In the genomic region with DNA sequence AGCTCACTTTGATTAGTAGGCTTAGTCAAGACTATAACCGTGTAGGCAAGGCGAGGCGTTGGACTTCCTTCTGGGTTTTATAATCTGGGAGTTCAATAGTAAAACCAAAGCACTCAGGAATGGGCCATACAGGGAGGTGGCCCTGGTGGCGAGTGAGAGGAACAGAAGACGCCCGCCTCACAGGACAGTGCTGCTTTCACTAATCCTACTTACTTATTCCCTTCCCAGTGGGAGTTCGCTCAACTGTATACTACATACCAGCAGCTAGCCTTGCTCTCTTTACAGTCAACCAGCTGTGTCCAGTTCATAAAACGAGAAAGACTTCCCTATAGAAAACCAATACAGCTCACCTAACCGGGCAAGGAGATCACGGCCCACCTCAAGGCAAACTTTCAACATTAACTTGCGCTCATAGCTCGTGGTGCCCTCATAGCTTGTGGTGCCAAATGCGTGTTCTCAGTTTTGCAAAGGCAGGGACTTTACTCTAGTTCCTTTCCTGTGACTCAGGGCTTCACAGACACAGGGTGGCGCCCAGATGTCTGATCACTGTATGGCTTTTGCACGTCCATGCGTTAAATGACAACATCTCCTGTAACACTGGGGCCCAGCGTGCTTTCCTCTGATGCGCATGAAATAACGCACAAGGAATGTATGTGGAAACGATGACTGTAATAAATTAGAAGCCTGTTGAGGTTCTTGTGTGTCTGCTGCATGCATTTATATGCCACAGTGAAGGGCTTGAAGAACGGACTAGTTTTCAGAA, we compare ENCODE assay signal across 18 mouse cellular contexts.
DNase-seq lines count a peak whose midpoint lies in the region; ATAC-seq and TF ChIP-seq lines count a peak whose summit lies in the region.
"Had no signal": no experiment of that assay in that cellular context is flagged by ENCODE, and none has a peak within 500 bp of the region (broad histone marks: within the 10 kb centered on the region; RNA-seq: fewer than 3 reads in every experiment).

No protein-coding gene starts in this region.

- H3K27me3 ChIP-seq in liver, postnatal 0 days (ENCODE audit: insufficient read depth, low read length) = no peaks in the 10 kb centered on the region
- H3K27me3 ChIP-seq in embryonic facial prominence, embryonic 15.5 days = no peaks in the 10 kb centered on the region
- no peaks in the 10 kb centered on the region for H3K27me3 ChIP-seq in midbrain, embryonic 13.5 days
- H3K27me3 ChIP-seq: lung, embryonic 15.5 days had no signal

- no peak overlapping the region for H3K27ac ChIP-seq in liver, postnatal 0 days (ENCODE audit: low read depth)
- 0 out of 2 replicates have a peak overlapping the region, but pooled peaks have one; percentile 45 for H3K27ac ChIP-seq in embryonic facial prominence, embryonic 15.5 days (replicated peaks)
- no peak overlapping the region for H3K27ac ChIP-seq in midbrain, embryonic 13.5 days
- H3K27ac ChIP-seq: heart, embryonic 10.5 days; lung, embryonic 15.5 days had no signal

- 75% methylated on average over 21 of the region's 21 CpGs for WGBS in liver, postnatal 0 days (ENCODE audit: insufficient replicate concordance)
- 65% methylated on average over 21 of the region's 21 CpGs for WGBS in embryonic facial prominence, embryonic 15.5 days
- 59% methylated on average over 21 of the region's 21 CpGs for WGBS in midbrain, embryonic 13.5 days

- TF ChIP-seq EP300 in liver, postnatal 0 days (IDR thresholded peaks at IDR 0.05; ENCODE audit: low read depth) = no peak

- H3K36me3 ChIP-seq in liver, postnatal 0 days (replicated peaks; ENCODE audit: insufficient read depth, low read length) = peaks cover 18% of the 10 kb centered on the region
- peaks cover 34% of the 10 kb centered on the region for H3K36me3 ChIP-seq in embryonic facial prominence, embryonic 15.5 days
- H3K36me3 ChIP-seq in midbrain, embryonic 13.5 days = peaks cover 13% of the 10 kb centered on the region

- H3K4me2 ChIP-seq in liver, postnatal 0 days (ENCODE audit: low read depth, low read length) = no peak overlapping the region
- H3K4me2 ChIP-seq in embryonic facial prominence, embryonic 15.5 days (replicated peaks) = no peak overlapping the region
- no peak overlapping the region for H3K4me2 ChIP-seq in midbrain, embryonic 13.5 days (replicated peaks)
- H3K4me2 ChIP-seq: liver, embryonic 11.5 days; lung, embryonic 15.5 days had no signal

- H3K9me3 ChIP-seq in liver, postnatal 0 days (ENCODE audit: low read length) = no peaks in the 10 kb centered on the region
- H3K9me3 ChIP-seq in embryonic facial prominence, embryonic 15.5 days (replicated peaks) = no peaks in the 10 kb centered on the region
- H3K9me3 ChIP-seq in midbrain, embryonic 13.5 days = no peaks in the 10 kb centered on the region; the same call in 1 of the 2 replicates
- H3K9me3 ChIP-seq: heart, embryonic 10.5 days; lung, embryonic 15.5 days had no signal

- no peaks in the 10 kb centered on the region for H3K4me1 ChIP-seq in liver, postnatal 0 days (ENCODE audit: insufficient read depth)
- H3K4me1 ChIP-seq in embryonic facial prominence, embryonic 15.5 days = peaks cover 16% of the 10 kb centered on the region
- H3K4me1 ChIP-seq in midbrain, embryonic 13.5 days (replicated peaks) = peaks cover 31% of the 10 kb centered on the region
- H3K4me1 ChIP-seq: heart, embryonic 10.5 days had no signal

- intact Hi-C loops in heart, postnatal 36 days (cut with DNase I) = loop anchor here (2.0 kb wide), 1 partner anchor 15 kb away; no protein-coding TSS in a partner anchor

- no peak for TF ChIP-seq CTCF in liver, postnatal 0 days (IDR thresholded peaks at IDR 0.05; ENCODE audit: low read depth)

- peak; percentile 21; the same call in 1 of the 2 replicates for ATAC-seq in liver, postnatal 0 days
- ATAC-seq in embryonic facial prominence, embryonic 15.5 days (ENCODE audit: insufficient number of reproducible peaks, low FRiP score, low TSS enrichment, low read depth) = no peak
- ATAC-seq in midbrain, embryonic 13.5 days = peak; percentile 76
- ATAC-seq in CD4-positive, CD25-positive, alpha-beta regulatory T cell, adult 4 months = no peak
- ATAC-seq: forebrain, embryonic 14.5 days had no signal

- H3K4me3 ChIP-seq in liver, postnatal 0 days (ENCODE audit: low read depth, low read length) = no peak overlapping the region
- H3K4me3 ChIP-seq in embryonic facial prominence, embryonic 15.5 days (replicated peaks) = no peak overlapping the region
- no peak overlapping the region for H3K4me3 ChIP-seq in midbrain, embryonic 13.5 days (replicated peaks)
- H3K4me3 ChIP-seq: heart, embryonic 10.5 days; lung, embryonic 15.5 days had no signal

- no peak overlapping the region for H3K9ac ChIP-seq in liver, postnatal 0 days (replicated peaks)
- H3K9ac ChIP-seq in embryonic facial prominence, embryonic 15.5 days = no peak overlapping the region
- no peak overlapping the region for H3K9ac ChIP-seq in midbrain, embryonic 13.5 days (replicated peaks)
- H3K9ac ChIP-seq: lung, embryonic 15.5 days had no signal

- DNase-seq in heart, adult 11 months = peak; percentile 82
- DNase-seq in heart, postnatal 36 days = no peak
- no peak for DNase-seq in liver, postnatal 0 days
- DNase-seq in liver = no peak
- no peak for DNase-seq in heart, adult 8-10 months (ENCODE audit: low spot score)
- DNase-seq: adrenal gland, adult 2 months; cerebellum, adult 11-12 months; cerebellum, postnatal 36 days; heart, postnatal 14 days; kidney, postnatal 36 days; right cerebral cortex, postnatal 25 days had no signal

Comparison
In these comparisons a context has a peak if more than half of its experiments do, and no peak if none do; other contexts are left out.
1. ATAC-seq: peak in liver, postnatal 0 days (single experiment) and midbrain, embryonic 13.5 days (single experiment); none in embryonic facial prominence, embryonic 15.5 days (single experiment) and CD4-positive, CD25-positive, alpha-beta regulatory T cell, adult 4 months (single experiment).